Mouse (Mus musculus) urinary bladder, postnatal 14 days (tissue): ENCODE measurements at regions not wholly inside any gene's neighbourhood (a gene's known extent, or its start where the extent isn't known, plus 50 kb on each side); places are given as distances from the start of the nearest gene placed in this dataset.
A peak's percentile ranks its signal among the peaks of the same experiment; 100 is the strongest.

ENCODE experiments used
- DNase-seq: peaks from one replicate; pipeline ENCODE4 v3.0.0; 2021; ENCODE audit warnings: low spot score

- no peak for DNase-seq
These were observed 103.1 kb upstream of the Tmc3 start for GRCm38 (mm10) chr7:83481655-83482054.

DNA sequence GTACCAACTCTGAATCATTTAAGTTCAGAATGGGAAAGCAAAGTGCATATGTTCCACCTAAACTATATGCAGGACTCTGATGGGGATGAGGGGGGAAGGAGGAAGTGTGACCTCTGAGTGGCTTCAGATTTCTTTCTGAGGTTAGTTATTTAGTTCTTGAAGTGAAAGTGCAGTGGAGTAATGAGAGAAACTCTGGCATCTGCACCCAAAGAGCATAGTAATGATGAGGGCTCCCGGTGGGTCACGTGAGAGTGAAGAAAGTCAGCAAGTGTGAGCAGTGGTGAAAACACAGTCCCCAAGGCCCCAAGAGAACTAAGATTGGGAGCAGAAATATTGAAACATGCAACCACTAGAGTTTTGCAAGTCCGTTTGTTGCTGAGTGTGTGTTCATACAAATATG, 102.5 kb upstream of the Tmc3 start:
- no peak for DNase-seq

DNA sequence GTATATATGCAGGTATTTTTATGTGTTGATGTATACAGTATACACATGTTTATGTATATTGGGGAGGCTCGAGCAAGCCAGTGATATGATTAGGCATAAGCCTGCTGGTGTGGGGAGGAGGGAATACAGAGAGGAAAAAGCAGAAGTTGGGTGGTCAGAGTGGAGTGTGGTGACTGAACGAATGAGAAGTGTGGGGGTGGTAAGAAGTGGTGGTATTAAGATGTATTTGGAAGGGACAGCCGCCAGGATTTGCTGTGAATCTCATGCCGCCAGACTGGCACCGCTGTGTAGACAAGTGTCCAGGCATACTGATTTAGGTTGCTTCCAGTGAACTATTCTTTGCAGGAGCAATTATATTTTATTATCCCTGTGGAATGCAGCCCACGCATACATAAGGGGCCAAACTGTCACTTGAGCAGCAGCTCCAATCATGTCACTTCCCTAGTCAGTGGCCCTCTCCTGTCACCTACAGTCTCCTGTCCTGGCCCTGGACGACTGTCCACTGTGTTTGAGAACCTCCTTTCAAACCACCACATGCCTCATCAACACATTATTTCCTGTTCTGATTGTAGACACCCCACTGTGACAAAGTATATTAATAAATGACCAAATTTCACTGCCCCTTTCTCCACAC, 101.9 kb upstream of the Tmc3 start:
- DNase-seq = no peak

GRCm38 (mm10) chr7:83486156-83486750, 98.5 kb upstream of the Tmc3 start:
- no peak for DNase-seq

DNA sequence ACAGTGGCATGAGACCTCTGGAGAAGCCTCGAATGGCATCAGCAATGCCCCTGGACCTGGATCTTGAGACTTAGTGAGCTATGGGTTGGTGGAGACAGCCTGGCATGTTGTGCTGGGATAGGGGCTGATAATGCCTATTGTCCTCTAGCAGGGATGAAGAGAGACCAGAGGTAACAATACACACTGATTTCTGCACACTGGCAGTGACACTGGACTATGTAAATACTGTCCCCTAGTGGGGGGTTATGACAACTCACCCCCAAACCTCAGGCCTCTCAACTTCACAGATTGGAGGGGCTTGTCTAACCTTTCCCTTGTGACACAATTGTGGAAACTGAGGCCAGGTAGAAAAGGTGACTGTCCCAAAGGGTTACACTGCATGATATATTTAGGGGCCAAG, 94.9 kb upstream of the Tmc3 start:
- DNase-seq = no peak

- DNase-seq = no peak
These were observed 79.6 kb upstream of the Tmc3 start for GRCm38 (mm10) chr7:83504996-83505645.

DNA sequence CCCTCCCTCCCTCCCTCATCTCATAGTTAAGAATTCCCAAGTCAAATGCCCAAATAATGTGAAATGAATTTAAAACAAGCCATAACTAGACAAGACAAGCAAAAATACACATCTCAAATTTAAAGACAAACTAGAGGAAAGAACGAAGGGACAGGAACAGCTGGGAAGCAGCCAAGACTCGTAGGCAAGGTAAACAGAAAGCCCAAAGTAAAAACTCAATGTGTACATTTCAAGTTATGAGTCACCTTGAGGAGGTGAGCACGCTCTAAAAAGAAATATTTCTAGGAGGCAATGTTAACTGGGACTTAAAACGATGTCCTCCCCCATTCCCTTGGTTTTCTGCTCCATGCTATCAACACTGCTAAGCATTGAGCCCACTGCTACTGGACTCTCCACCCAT, 68.4 kb upstream of the Tmc3 start:
- DNase-seq = peak; percentile 69

DNA sequence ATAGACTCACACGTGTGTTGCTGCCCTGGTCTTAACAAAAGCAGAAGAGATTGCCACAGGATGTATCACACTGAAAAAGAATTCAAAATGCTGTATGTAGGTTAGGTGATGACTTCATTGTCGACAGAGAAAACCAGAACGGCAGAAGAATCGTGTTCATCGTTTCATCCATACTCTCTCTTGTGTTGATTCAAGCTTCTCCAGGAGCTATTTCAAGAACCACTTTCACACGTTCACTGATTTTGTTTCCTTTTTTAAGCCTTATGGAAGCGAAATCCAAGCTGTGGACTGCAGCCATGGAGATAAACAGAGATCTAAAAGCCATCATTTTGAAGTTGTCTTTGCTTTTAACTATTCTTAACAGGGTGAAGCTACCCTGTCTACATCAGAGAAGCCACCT, 63.2 kb upstream of the Tmc3 start:
- DNase-seq = no peak
